Mouse (Mus musculus) limb, embryonic 12.5 days (tissue): ENCODE measurements around the gene Chmp3. TPM values are rescaled to one million over a fixed set of nuclear protein-coding genes. Genes with fewer than 3 reads are reported as not detected.

Experiments used
- ATAC-seq: fragments of 200-750 bp; cut with Nextera tagmentation; 2 replicates; pipeline ENCODE4 v1.8.0; 2017; ENCODE audit warnings: low read depth, moderate TSS enrichment; ENCODE audit not compliant: insufficient number of reproducible peaks, insufficient read depth, low FRiP score, low TSS enrichment
- H3K27ac ChIP-seq: fragments of 300-500 bp; sonication (generic); 2 replicates; pipeline ENCODE4 v1.5.1; 2016; ENCODE audit warnings: mild to moderate bottlenecking, moderate library complexity
- H3K27me3 ChIP-seq: fragments of 300-500 bp; sonication (generic); 2 replicates; pipeline ENCODE4 v1.6.1; 2016; ENCODE audit warnings: mild to moderate bottlenecking, moderate library complexity
- H3K36me3 ChIP-seq: fragments of 300-500 bp; sonication (generic); 2 replicates; pipeline ENCODE4 v1.6.1; 2016; ENCODE audit warnings: mild to moderate bottlenecking, moderate library complexity
- H3K4me1 ChIP-seq: fragments of 300-500 bp; sonication (generic); replicated peaks from 2 replicates; pipeline ENCODE4 v1.6.1; 2016
- H3K4me2 ChIP-seq: fragments of 300-500 bp; sonication (generic); 2 replicates; pipeline ENCODE4 v1.6.1; 2016; ENCODE audit warnings: mild to moderate bottlenecking, moderate library complexity
- H3K4me3 ChIP-seq: fragments of 300-500 bp; sonication (generic); replicated peaks from 2 replicates; pipeline ENCODE4 v1.5.1; 2016; ENCODE audit warnings: mild to moderate bottlenecking
- H3K9ac ChIP-seq: fragments of 300-500 bp; sonication (generic); replicated peaks from 2 replicates; pipeline ENCODE4 v1.6.1; 2016; ENCODE audit warnings: mild to moderate bottlenecking, moderate library complexity
- H3K9me3 ChIP-seq: fragments of 300-500 bp; sonication (generic); 2 replicates; pipeline ENCODE4 v1.6.1; 2016; ENCODE audit warnings: mild to moderate bottlenecking, moderate library complexity
- WGBS: fragments of 180-500 bp; shearing (Covaris S2); methylation state at CpG from one replicate; pipeline ENCODE4 v1.1.7; 2016; 5-methylcytosine and 5-hydroxymethylcytosine counted together
- polyA plus RNA-seq: library from polyadenylated mRNA; unstranded; fragments of >200 nt; fragmentation: Nextera tagmentation; extraction: Ambion mirVana; gene quantifications from 2 replicates; pipeline ENCODE4 v1.2.1, GENCODE M21; 2016

Chmp3 gene
- polyA plus RNA-seq = 50.1 and 51.2 TPM in 2 replicates

- peaks cover 2% of the 10 kb centered on the region; the same call in 1 of the 2 replicates for H3K4me1 ChIP-seq
- no peaks in the 10 kb centered on the region for H3K27me3 ChIP-seq
- H3K27ac ChIP-seq = peak within 1 kb of the TSS; percentile 99
- peak within 1 kb of the TSS; percentile 93 for H3K9ac ChIP-seq
- H3K36me3 ChIP-seq = no peaks in the 10 kb centered on the region
- no peaks in the 10 kb centered on the region for H3K9me3 ChIP-seq
- H3K4me3 ChIP-seq = peak within 1 kb of the TSS; percentile 74
- H3K4me2 ChIP-seq = peak within 1 kb of the TSS; percentile 64
- peak; percentile 98 for ATAC-seq
- under 1% methylated on average over 59 of the region's 59 CpGs for WGBS
These were observed at the start of gene Chmp3 for GRCm38 (mm10) chr6:71543686-71544499. TSS of gene Chmp3 (plus strand) at chr6:71543797.

- H3K4me3 ChIP-seq = peak overlapping the region; percentile 80
- H3K9ac ChIP-seq = peak overlapping the region; percentile 95
- H3K9me3 ChIP-seq = no peaks in the 10 kb centered on the region
- H3K27ac ChIP-seq = peak overlapping the region; percentile 98
- peak; percentile 1; the same call in 1 of the 2 replicates for ATAC-seq
- H3K27me3 ChIP-seq = no peaks in the 10 kb centered on the region
- H3K4me1 ChIP-seq = peaks cover 22% of the 10 kb centered on the region
- H3K36me3 ChIP-seq = peaks cover 15% of the 10 kb centered on the region; the same call in 1 of the 2 replicates
- WGBS = under 1% methylated on average over 45 of the region's 46 CpGs
- H3K4me2 ChIP-seq = peak overlapping the region; percentile 78
These were observed 49.1 kb upstream of the Chmp3 start for GRCm38 (mm10) chr6:71494341-71495020.

GRCm38 (mm10) chr6:71500575-71500974 lies 43.0 kb upstream of the Chmp3 start:
- ATAC-seq = no peak
- no peak overlapping the region for H3K27ac ChIP-seq
- H3K9ac ChIP-seq = no peak overlapping the region
- no peak overlapping the region for H3K4me2 ChIP-seq
- peaks cover 32% of the 10 kb centered on the region for H3K36me3 ChIP-seq
- H3K27me3 ChIP-seq = no peaks in the 10 kb centered on the region
- peaks cover 8% of the 10 kb centered on the region for H3K4me1 ChIP-seq
- whole genome bisulfite sequencing = 87% methylated on average over 3 of the region's 3 CpGs
- H3K4me3 ChIP-seq = no peak overlapping the region
- H3K9me3 ChIP-seq = no peaks in the 10 kb centered on the region

GRCm38 (mm10) chr6:71503001-71503400 lies 40.6 kb upstream of the Chmp3 start:
- Histone ChIP-seq H3K36me3 (peaks cover 44% of the 10 kb centered on the region), H3K9ac (no peak overlapping the region), H3K4me1 (no peaks in the 10 kb centered on the region), H3K27me3 (no peaks in the 10 kb centered on the region), H3K4me3 (no peak overlapping the region), H3K4me2 (no peak overlapping the region), H3K27ac (no peak overlapping the region), H3K9me3 (no peaks in the 10 kb centered on the region)
- 58% methylated on average over 4 of the region's 4 CpGs for WGBS
- no peak for ATAC-seq

- Histone ChIP-seq H3K36me3 (peaks cover 44% of the 10 kb centered on the region), H3K4me2 (no peak overlapping the region), H3K9ac (no peak overlapping the region), H3K27ac (no peak overlapping the region), H3K4me1 (no peaks in the 10 kb centered on the region), H3K27me3 (no peaks in the 10 kb centered on the region), H3K4me3 (no peak overlapping the region), H3K9me3 (no peaks in the 10 kb centered on the region)
- ATAC-seq = no peak
These were observed 39.9 kb upstream of the Chmp3 start for GRCm38 (mm10) chr6:71503670-71504069.

- no peak overlapping the region for H3K27ac ChIP-seq
- no peak overlapping the region for H3K4me3 ChIP-seq
- no peaks in the 10 kb centered on the region for H3K27me3 ChIP-seq
- H3K4me1 ChIP-seq = no peaks in the 10 kb centered on the region
- no peak overlapping the region for H3K4me2 ChIP-seq
- H3K36me3 ChIP-seq = peaks cover 44% of the 10 kb centered on the region
- no peak overlapping the region for H3K9ac ChIP-seq
- no peaks in the 10 kb centered on the region for H3K9me3 ChIP-seq
- ATAC-seq = no peak
- WGBS = 89% methylated on average over 4 of the region's 4 CpGs
These were observed 39.5 kb upstream of the Chmp3 start for GRCm38 (mm10) chr6:71504091-71504490.

- no peaks in the 10 kb centered on the region for H3K27me3 ChIP-seq
- H3K27ac ChIP-seq = no peak overlapping the region
- no peak overlapping the region for H3K4me2 ChIP-seq
- no peaks in the 10 kb centered on the region for H3K9me3 ChIP-seq
- H3K4me3 ChIP-seq = no peak overlapping the region
- WGBS = 86% methylated on average over 2 of the region's 2 CpGs
- H3K36me3 ChIP-seq = peaks cover 49% of the 10 kb centered on the region
- no peak for ATAC-seq
- H3K9ac ChIP-seq = no peak overlapping the region
- H3K4me1 ChIP-seq = no peaks in the 10 kb centered on the region
These were observed 37.9 kb upstream of the Chmp3 start for GRCm38 (mm10) chr6:71505671-71506070.

- Histone ChIP-seq H3K4me2 (no peak overlapping the region), H3K4me3 (no peak overlapping the region), H3K27ac (no peak overlapping the region), H3K27me3 (no peaks in the 10 kb centered on the region), H3K4me1 (no peaks in the 10 kb centered on the region), H3K9ac (no peak overlapping the region), H3K36me3 (peaks cover 3% of the 10 kb centered on the region; the same call in 1 of the 2 replicates), H3K9me3 (no peaks in the 10 kb centered on the region)
- WGBS = 87% methylated on average over 4 of the region's 4 CpGs
- no peak for ATAC-seq
These were observed 24.1 kb upstream of the Chmp3 start for GRCm38 (mm10) chr6:71519476-71519875.

GRCm38 (mm10) chr6:71525556-71525955 lies 18.0 kb upstream of the Chmp3 start:
- H3K4me1 ChIP-seq = no peaks in the 10 kb centered on the region
- no peak overlapping the region for H3K9ac ChIP-seq
- WGBS = 20% methylated on average over 3 of the region's 3 CpGs
- H3K4me3 ChIP-seq = no peak overlapping the region
- H3K4me2 ChIP-seq = no peak overlapping the region
- ATAC-seq = no peak
- H3K9me3 ChIP-seq = no peaks in the 10 kb centered on the region
- no peaks in the 10 kb centered on the region for H3K27me3 ChIP-seq
- H3K27ac ChIP-seq = no peak overlapping the region
- H3K36me3 ChIP-seq = no peaks in the 10 kb centered on the region

GRCm38 (mm10) chr6:71527056-71527455 lies 16.5 kb upstream of the Chmp3 start:
- Histone ChIP-seq H3K27ac (no peak overlapping the region), H3K9ac (no peak overlapping the region), H3K9me3 (no peaks in the 10 kb centered on the region), H3K36me3 (no peaks in the 10 kb centered on the region), H3K4me3 (no peak overlapping the region), H3K4me2 (no peak overlapping the region), H3K27me3 (no peaks in the 10 kb centered on the region), H3K4me1 (no peaks in the 10 kb centered on the region)
- ATAC-seq = no peak
- 86% methylated on average over 10 of the region's 10 CpGs for WGBS

- Histone ChIP-seq H3K4me2 (no peak overlapping the region), H3K9me3 (no peaks in the 10 kb centered on the region), H3K4me3 (no peak overlapping the region), H3K27me3 (no peaks in the 10 kb centered on the region), H3K4me1 (no peaks in the 10 kb centered on the region), H3K27ac (no peak overlapping the region), H3K9ac (no peak overlapping the region), H3K36me3 (no peaks in the 10 kb centered on the region)
- WGBS = 88% methylated on average over 9 of the region's 9 CpGs
- no peak for ATAC-seq
These were observed 15.8 kb upstream of the Chmp3 start for GRCm38 (mm10) chr6:71527826-71528225.
